8 mouse cellular contexts compared by ENCODE assay signal in genomic region chr1:193541934-193542580, GRCm38 (mm10).
DNase-seq lines count a peak whose midpoint lies in the region; ATAC-seq and TF ChIP-seq lines count a peak whose summit lies in the region.

No protein-coding gene starts in this region.

- H3K27me3 ChIP-seq in lung, embryonic 14.5 days (ENCODE audit: insufficient read depth, low read length) = no peaks in the 10 kb centered on the region
- no peaks in the 10 kb centered on the region for H3K27me3 ChIP-seq in hindbrain, embryonic 16.5 days (replicated peaks; ENCODE audit: control insufficient read depth, insufficient read depth, low read length)

- no peak for TF ChIP-seq CTCF in lung, embryonic 14.5 days (IDR thresholded peaks at IDR 0.05; ENCODE audit: low read depth)

- no peak overlapping the region; the same call in 1 of the 2 replicates for H3K9ac ChIP-seq in lung, embryonic 14.5 days
- H3K9ac ChIP-seq in hindbrain, embryonic 16.5 days (ENCODE audit: low read depth, low read length) = no peak overlapping the region

- ATAC-seq in lung, embryonic 14.5 days (ENCODE audit: insufficient read depth) = no peak
- ATAC-seq in hindbrain, embryonic 16.5 days = peak; percentile 69

- H3K4me2 ChIP-seq in lung, embryonic 14.5 days = 0 out of 2 replicates have a peak overlapping the region, but pooled peaks have one; percentile 13
- peak overlapping the region; percentile 19; the same call in 1 of the 2 replicates for H3K4me2 ChIP-seq in hindbrain, embryonic 16.5 days (ENCODE audit: low read length)

- H3K27ac ChIP-seq in lung, embryonic 14.5 days (ENCODE audit: low read depth) = no peak overlapping the region
- H3K27ac ChIP-seq in hindbrain, embryonic 16.5 days (ENCODE audit: low read depth, low read length) = 0 out of 2 replicates have a peak overlapping the region, but pooled peaks have one; percentile 14

- peaks cover 17% of the 10 kb centered on the region for H3K4me1 ChIP-seq in lung, embryonic 14.5 days (ENCODE audit: insufficient read depth)
- H3K4me1 ChIP-seq in hindbrain, embryonic 16.5 days (ENCODE audit: control insufficient read depth, insufficient read depth, low read depth, low read length) = peaks cover 4% of the 10 kb centered on the region

- no peak overlapping the region for H3K4me3 ChIP-seq in lung, embryonic 14.5 days (ENCODE audit: low read depth, low read length)
- no peak overlapping the region for H3K4me3 ChIP-seq in hindbrain, embryonic 16.5 days (ENCODE audit: low read length)

- WGBS in lung, embryonic 14.5 days = 26% methylated on average over 13 of the region's 13 CpGs
- 22% methylated on average over 13 of the region's 13 CpGs for WGBS in hindbrain, embryonic 16.5 days

- no peaks in the 10 kb centered on the region for H3K9me3 ChIP-seq in lung, embryonic 14.5 days (ENCODE audit: low read depth, low read length)
- H3K9me3 ChIP-seq in hindbrain, embryonic 16.5 days (ENCODE audit: control insufficient read depth, low read length) = no peaks in the 10 kb centered on the region

- no peaks in the 10 kb centered on the region for H3K36me3 ChIP-seq in lung, embryonic 14.5 days (ENCODE audit: insufficient read depth)
- no peaks in the 10 kb centered on the region for H3K36me3 ChIP-seq in hindbrain, embryonic 16.5 days (ENCODE audit: control insufficient read depth, insufficient read depth, low read length)

- DNase-seq in cerebellum, postnatal 10 days = peak; percentile 53 to 69
- no peak for DNase-seq in cerebellum, adult 11 months
- no peak for DNase-seq in lung, embryonic 14.5 days
- no peak for DNase-seq in lung, adult 18-20 months
- DNase-seq in thymus, postnatal 10 days (ENCODE audit: low spot score in 2 of 2) = peak; percentile 34
- no peak for DNase-seq in left cerebral cortex, adult 11 months (ENCODE audit: low spot score)
- no peak for DNase-seq in right cerebral cortex, adult 18-20 months

Comparison
In these comparisons a context has a peak if more than half of its experiments do, and no peak if none do; other contexts are left out.
1. DNase-seq: peak in cerebellum, postnatal 10 days (2 of 2) and thymus, postnatal 10 days (2 of 2); none in cerebellum, adult 11 months (single experiment), lung, embryonic 14.5 days (single experiment), lung, adult 18-20 months (0 of 2), left cerebral cortex, adult 11 months (single experiment) and right cerebral cortex, adult 18-20 months (single experiment).